Mouse (Mus musculus): ENCODE measurements at regions not wholly inside any gene's neighbourhood (a gene's known extent, or its start where the extent isn't known, plus 50 kb on each side); places are given as distances from the start of the nearest gene placed in this dataset.

DNA sequence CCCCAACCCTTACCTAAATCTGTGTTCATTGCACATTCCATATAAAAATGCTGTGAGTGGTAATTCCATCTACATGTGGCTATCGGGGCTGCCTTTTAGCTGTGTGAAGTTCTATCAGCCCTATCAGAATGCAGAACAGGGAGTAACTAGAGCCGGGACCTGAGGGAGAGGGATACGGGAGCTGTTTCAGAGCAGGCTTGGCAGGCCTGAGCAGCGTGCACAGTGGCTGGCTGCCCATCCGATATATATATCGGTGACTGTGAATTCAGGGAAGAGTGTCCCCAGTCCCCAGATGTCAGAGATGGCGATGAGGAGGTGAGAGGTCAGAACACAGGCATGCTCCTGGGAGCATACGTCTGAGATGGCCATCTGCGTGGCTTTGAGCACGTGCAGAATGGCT is 79.0 kb downstream of the Arl4c start:
- 75% methylated on average over 10 of the region's 10 CpGs for WGBS
- no peak overlapping the region for H3K27ac ChIP-seq (ENCODE audit: insufficient read depth, low read depth, low read length)
- no peaks in the 10 kb centered on the region for H3K27me3 ChIP-seq (replicated peaks; ENCODE audit: control insufficient read depth, insufficient read depth, low read length)
- H3K4me1 ChIP-seq (ENCODE audit: control insufficient read depth, insufficient read depth, low read length), result no peaks in the 10 kb centered on the region
- H3K36me3 ChIP-seq (ENCODE audit: control insufficient read depth, insufficient read depth, low read length), result no peaks in the 10 kb centered on the region
- DNase-seq, result no peak
- H3K4me3 ChIP-seq (ENCODE audit: insufficient read depth, low read depth, low read length), result no peak overlapping the region
- TF ChIP-seq POLR2A (IDR thresholded peaks at IDR 0.05; ENCODE audit: low read depth, low read length) (no peak), CTCF (conservative IDR thresholded peaks at IDR 0.05; ENCODE audit: insufficient read depth, insufficient read length, low read depth, low read length) (no peak)

DNA sequence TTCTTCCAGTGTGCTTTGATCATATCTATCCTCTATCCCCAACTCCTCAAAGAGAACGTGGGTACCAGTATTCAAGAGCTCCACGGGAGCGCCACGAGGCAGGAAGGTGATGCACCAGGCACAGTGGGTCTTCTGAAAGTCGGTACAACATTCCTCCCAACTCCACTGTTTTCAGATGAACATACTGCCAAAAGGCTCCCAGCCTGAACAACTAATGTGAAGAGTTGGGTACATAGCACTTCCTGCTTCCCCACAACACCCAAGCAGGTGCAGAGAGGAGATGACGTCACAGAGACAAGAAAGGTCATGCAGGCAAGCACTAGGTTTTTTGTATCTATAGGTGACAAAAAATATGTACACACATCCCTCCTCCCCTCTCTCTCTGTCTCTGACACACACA is 79.7 kb downstream of the Arl4c start:
- Histone ChIP-seq H3K27me3 (replicated peaks; ENCODE audit: control insufficient read depth, insufficient read depth, low read length) (no peaks in the 10 kb centered on the region), H3K4me3 (ENCODE audit: insufficient read depth, low read depth, low read length) (no peak overlapping the region), H3K27ac (ENCODE audit: insufficient read depth, low read depth, low read length) (no peak overlapping the region), H3K36me3 (ENCODE audit: control insufficient read depth, insufficient read depth, low read length) (no peaks in the 10 kb centered on the region), H3K4me1 (ENCODE audit: control insufficient read depth, insufficient read depth, low read length) (no peaks in the 10 kb centered on the region)
- no peak for DNase-seq
- TF ChIP-seq POLR2A (IDR thresholded peaks at IDR 0.05; ENCODE audit: low read depth, low read length) (no peak), CTCF (conservative IDR thresholded peaks at IDR 0.05; ENCODE audit: insufficient read depth, insufficient read length, low read depth, low read length) (no peak)
- 90% methylated on average over 6 of the region's 6 CpGs for WGBS

DNA sequence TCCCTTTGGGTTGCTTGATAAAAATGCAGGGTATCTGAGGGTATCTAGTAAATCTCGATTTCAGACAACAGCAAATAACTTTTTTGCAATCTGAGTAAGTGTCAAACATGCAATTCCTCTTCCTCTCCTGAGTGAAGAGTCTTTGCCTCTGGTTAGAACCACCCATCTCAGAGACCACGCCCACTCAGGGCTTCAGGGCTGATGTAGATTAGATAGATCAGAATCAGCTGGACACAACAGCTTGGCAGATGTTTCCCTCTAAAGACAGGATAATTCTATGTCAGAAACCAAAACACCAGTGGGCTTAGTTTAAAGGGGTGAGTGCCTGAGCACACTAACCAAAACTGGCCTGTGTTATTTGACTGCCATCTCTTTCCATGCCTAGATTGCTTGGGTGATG is 80.8 kb downstream of the Arl4c start:
- DNase-seq, result no peak
- TF ChIP-seq CTCF (conservative IDR thresholded peaks at IDR 0.05; ENCODE audit: insufficient read depth, insufficient read length, low read depth, low read length), result no peak
- no peak for TF ChIP-seq POLR2A (IDR thresholded peaks at IDR 0.05; ENCODE audit: low read depth, low read length)
- Histone ChIP-seq H3K27ac (ENCODE audit: insufficient read depth, low read depth, low read length) (no peak overlapping the region), H3K36me3 (ENCODE audit: control insufficient read depth, insufficient read depth, low read length) (no peaks in the 10 kb centered on the region), H3K4me3 (ENCODE audit: insufficient read depth, low read depth, low read length) (no peak overlapping the region), H3K27me3 (replicated peaks; ENCODE audit: control insufficient read depth, insufficient read depth, low read length) (no peaks in the 10 kb centered on the region), H3K4me1 (ENCODE audit: control insufficient read depth, insufficient read depth, low read length) (no peaks in the 10 kb centered on the region)
- 77% methylated on average over 2 of the region's 2 CpGs for WGBS

DNA sequence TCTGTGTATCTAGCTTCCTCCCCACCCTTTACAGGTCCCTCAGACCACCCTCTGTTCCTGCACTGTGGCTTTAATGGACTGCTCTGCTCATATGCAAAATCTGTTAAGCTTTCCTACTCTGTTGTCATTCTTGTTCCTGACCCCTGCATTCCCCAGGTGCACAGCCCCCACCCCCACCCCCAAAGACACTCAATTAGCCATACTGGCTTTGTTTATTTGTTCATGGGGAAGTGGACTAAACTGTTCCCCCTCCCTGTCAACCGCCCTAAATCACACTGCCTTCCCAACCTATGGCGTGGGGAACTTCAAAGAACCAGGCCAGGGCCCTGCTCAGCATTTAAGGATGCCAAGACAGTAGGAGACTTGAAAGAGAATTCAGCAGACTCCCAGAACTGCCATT is 89.0 kb downstream of the Arl4c start:
- Histone ChIP-seq H3K36me3 (ENCODE audit: control insufficient read depth, insufficient read depth, low read length) (no peaks in the 10 kb centered on the region), H3K27ac (ENCODE audit: insufficient read depth, low read depth, low read length) (no peak overlapping the region), H3K27me3 (replicated peaks; ENCODE audit: control insufficient read depth, insufficient read depth, low read length) (no peaks in the 10 kb centered on the region), H3K4me1 (ENCODE audit: control insufficient read depth, insufficient read depth, low read length) (no peaks in the 10 kb centered on the region), H3K4me3 (ENCODE audit: insufficient read depth, low read depth, low read length) (no peak overlapping the region)
- no peak for TF ChIP-seq POLR2A (IDR thresholded peaks at IDR 0.05; ENCODE audit: low read depth, low read length)
- TF ChIP-seq CTCF (conservative IDR thresholded peaks at IDR 0.05; ENCODE audit: insufficient read depth, insufficient read length, low read depth, low read length), result no peak
- 64% methylated on average over 2 of the region's 2 CpGs for WGBS
- no peak for DNase-seq

DNA sequence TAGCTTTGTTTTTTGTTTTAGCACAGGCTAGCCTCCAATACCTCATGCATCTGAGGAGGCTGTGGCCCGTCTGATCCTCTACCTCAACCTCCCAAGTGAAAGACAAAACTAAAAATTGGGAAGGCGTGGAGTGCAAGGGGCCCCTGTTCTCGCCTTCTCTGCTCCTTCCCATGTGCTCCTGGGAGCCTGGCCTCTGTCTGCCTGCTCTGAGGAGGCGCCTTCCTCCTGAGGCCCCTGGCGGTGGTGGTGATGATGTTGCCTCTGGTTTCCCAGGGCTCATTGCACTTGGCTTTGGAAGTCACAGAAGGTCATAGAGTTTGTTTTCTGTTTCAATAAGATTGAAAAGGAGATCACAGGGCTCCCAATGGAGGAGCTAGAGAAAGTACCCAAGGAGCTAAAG is 90.8 kb downstream of the Arl4c start:
- no peak overlapping the region for H3K27ac ChIP-seq (ENCODE audit: insufficient read depth, low read depth, low read length)
- WGBS, result 87% methylated on average over 5 of the region's 5 CpGs
- H3K4me3 ChIP-seq (ENCODE audit: insufficient read depth, low read depth, low read length), result no peak overlapping the region
- no peak for TF ChIP-seq POLR2A (IDR thresholded peaks at IDR 0.05; ENCODE audit: low read depth, low read length)
- no peak for TF ChIP-seq CTCF (conservative IDR thresholded peaks at IDR 0.05; ENCODE audit: insufficient read depth, insufficient read length, low read depth, low read length)
- no peak for DNase-seq
- no peaks in the 10 kb centered on the region for H3K4me1 ChIP-seq (ENCODE audit: control insufficient read depth, insufficient read depth, low read length)
- H3K36me3 ChIP-seq (ENCODE audit: control insufficient read depth, insufficient read depth, low read length), result no peaks in the 10 kb centered on the region
- no peaks in the 10 kb centered on the region for H3K27me3 ChIP-seq (replicated peaks; ENCODE audit: control insufficient read depth, insufficient read depth, low read length)

DNA sequence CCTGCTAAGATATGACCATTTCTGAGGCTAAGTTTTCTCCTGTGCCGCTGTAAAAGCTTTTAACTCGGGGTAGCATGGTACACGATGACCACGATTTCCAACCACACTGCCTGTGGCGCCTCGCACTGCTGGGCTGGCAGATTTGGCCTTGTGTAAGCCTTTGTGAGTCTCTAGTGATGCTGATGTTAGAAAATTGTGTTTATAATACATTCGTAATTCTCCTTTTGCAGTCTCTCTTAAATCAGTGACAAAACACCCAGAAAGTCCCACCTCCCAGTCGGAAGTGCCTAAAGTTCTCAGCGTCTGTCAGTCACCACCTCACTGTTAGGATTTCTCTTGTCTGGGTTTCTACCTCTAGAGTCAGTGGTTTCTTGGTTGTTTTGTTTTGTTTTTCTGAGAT is 91.2 kb downstream of the Arl4c start:
- TF ChIP-seq POLR2A (IDR thresholded peaks at IDR 0.05; ENCODE audit: low read depth, low read length), result no peak
- no peak for TF ChIP-seq CTCF (conservative IDR thresholded peaks at IDR 0.05; ENCODE audit: insufficient read depth, insufficient read length, low read depth, low read length)

DNA sequence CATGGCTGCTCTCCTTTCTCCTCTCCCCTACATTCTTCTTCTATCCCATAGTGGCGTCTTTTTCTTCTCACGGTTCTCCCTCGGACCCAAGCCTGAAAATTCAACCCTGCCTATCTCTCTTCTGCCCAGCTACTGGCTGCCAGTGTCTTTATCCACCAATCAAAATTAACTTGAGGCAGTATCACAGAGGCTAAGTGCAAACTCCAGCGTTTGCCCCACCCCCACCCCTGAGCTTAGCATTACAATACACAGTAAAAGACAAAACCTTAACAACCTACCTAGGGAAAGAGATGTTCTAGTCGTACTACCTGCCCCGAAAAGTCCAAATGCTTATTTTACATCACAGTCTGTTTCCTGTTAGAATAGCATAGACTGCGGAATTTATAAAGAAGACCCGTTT is 93.2 kb downstream of the Arl4c start:
- Histone ChIP-seq H3K4me1 (ENCODE audit: control insufficient read depth, insufficient read depth, low read length) (no peaks in the 10 kb centered on the region), H3K27me3 (replicated peaks; ENCODE audit: control insufficient read depth, insufficient read depth, low read length) (no peaks in the 10 kb centered on the region), H3K4me3 (ENCODE audit: insufficient read depth, low read depth, low read length) (no peak overlapping the region), H3K27ac (ENCODE audit: insufficient read depth, low read depth, low read length) (no peak overlapping the region), H3K36me3 (ENCODE audit: control insufficient read depth, insufficient read depth, low read length) (no peaks in the 10 kb centered on the region)
- WGBS, result 67% methylated on average over 8 of the region's 8 CpGs
- no peak for TF ChIP-seq POLR2A (IDR thresholded peaks at IDR 0.05; ENCODE audit: low read depth, low read length)
- TF ChIP-seq CTCF (conservative IDR thresholded peaks at IDR 0.05; ENCODE audit: insufficient read depth, insufficient read length, low read depth, low read length), result no peak
- no peak for DNase-seq

More for the DNA sequence above, 91.2 kb downstream of the Arl4c start:
- no peak for DNase-seq
- Histone ChIP-seq H3K27me3 (replicated peaks; ENCODE audit: control insufficient read depth, insufficient read depth, low read length) (no peaks in the 10 kb centered on the region), H3K36me3 (ENCODE audit: control insufficient read depth, insufficient read depth, low read length) (no peaks in the 10 kb centered on the region), H3K27ac (ENCODE audit: insufficient read depth, low read depth, low read length) (no peak overlapping the region), H3K4me3 (ENCODE audit: insufficient read depth, low read depth, low read length) (no peak overlapping the region), H3K4me1 (ENCODE audit: control insufficient read depth, insufficient read depth, low read length) (no peaks in the 10 kb centered on the region)
- 94% methylated on average over 9 of the region's 9 CpGs for WGBS

DNA sequence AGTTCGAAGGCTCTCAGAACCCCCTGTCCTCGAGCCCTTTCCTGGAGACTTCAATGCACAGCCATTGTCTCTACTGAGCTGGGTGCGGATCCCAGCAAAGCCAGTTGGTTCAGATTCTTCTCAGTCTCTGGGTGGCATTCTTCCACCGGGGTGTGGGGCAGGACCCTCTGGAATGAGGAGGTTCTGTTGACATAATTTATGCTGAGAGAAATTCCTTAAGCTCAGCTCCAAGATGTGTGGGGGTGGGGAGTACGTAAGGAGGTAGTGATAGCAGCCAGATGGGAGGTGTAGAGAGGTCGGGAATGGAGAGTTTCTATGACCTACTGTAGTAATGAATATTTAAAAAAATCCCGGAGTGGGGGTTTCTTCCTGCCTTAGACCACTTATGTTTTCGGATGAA is 93.8 kb downstream of the Arl4c start:
- no peaks in the 10 kb centered on the region for H3K27me3 ChIP-seq (replicated peaks; ENCODE audit: control insufficient read depth, insufficient read depth, low read length)
- no peaks in the 10 kb centered on the region for H3K36me3 ChIP-seq (ENCODE audit: control insufficient read depth, insufficient read depth, low read length)
- H3K27ac ChIP-seq (ENCODE audit: insufficient read depth, low read depth, low read length), result no peak overlapping the region
- TF ChIP-seq CTCF (conservative IDR thresholded peaks at IDR 0.05; ENCODE audit: insufficient read depth, insufficient read length, low read depth, low read length), result no peak
- no peak for TF ChIP-seq POLR2A (IDR thresholded peaks at IDR 0.05; ENCODE audit: low read depth, low read length)
- WGBS, result 53% methylated on average over 8 of the region's 8 CpGs
- no peak overlapping the region for H3K4me3 ChIP-seq (ENCODE audit: insufficient read depth, low read depth, low read length)
- DNase-seq, result no peak
- no peaks in the 10 kb centered on the region for H3K4me1 ChIP-seq (ENCODE audit: control insufficient read depth, insufficient read depth, low read length)

All from kidney, adult 2 months (tissue).